Mouse (Mus musculus) heart, adult 2 months (tissue): ENCODE measurements around the gene Arel1.

Experiments
- CTCF ChIP-seq: fragments of 200-600 bp; IDR thresholded peaks from 2 replicates; pipeline ENCODE4 v1.8.1; 2022; ENCODE audit warnings: antibody characterized with exemption, mild to moderate bottlenecking, moderate library complexity
- EP300 ChIP-seq: fragments of 200-500 bp; IDR thresholded peaks from 2 replicates; pipeline ENCODE4 v1.6.1; 2011; ENCODE audit warnings: low read depth, low read length, control low read depth; ENCODE audit not compliant: insufficient read depth
- POLR2A ChIP-seq: fragments of 200-500 bp; IDR thresholded peaks from 2 replicates; pipeline ENCODE4 v1.6.1; 2011; ENCODE audit warnings: mild to moderate bottlenecking, low read depth, low read length, control low read depth; ENCODE audit not compliant: insufficient read depth

- TF ChIP-seq CTCF (no peak), POLR2A (no peak), EP300 (no peak)
Observed at GRCm38 (mm10) chr12:84979264-84979862, 8.7 kb upstream of the Arel1 start.
